Mouse (Mus musculus): ENCODE data around the gene Myo6.

GRCm38 (mm10) chr9:80149594-80149993 lies 15.2 kb upstream of the Myo6 start:
- TF ChIP-seq CTCF (IDR thresholded peaks at IDR 0.05): no peak
- no peak for TF ChIP-seq EP300 (IDR thresholded peaks at IDR 0.05)

All from lung, postnatal 0 days (tissue).